Mouse (Mus musculus) limb, embryonic 14.5 days (tissue): ENCODE data around the gene Dnajc2. TPM values are rescaled to one million over a fixed set of nuclear protein-coding genes. Genes with fewer than 3 reads are reported as not detected.
A peak's percentile ranks its signal among the peaks of the same experiment; 100 is the strongest.

Experiments used
- ATAC-seq: fragments of 200-750 bp; cut with Nextera tagmentation; 2 replicates; pipeline ENCODE4 v1.8.0; 2017; ENCODE audit warnings: low read depth, moderate number of reproducible peaks, moderate TSS enrichment; ENCODE audit not compliant: low FRiP score
- DNase-seq: peaks from one replicate; pipeline ENCODE4 v3.0.0-alpha.2; 2015; ENCODE audit warnings: low spot score
- H3K27ac ChIP-seq: fragments of 300-500 bp; sonication (generic); replicated peaks from 2 replicates; pipeline ENCODE4 v1.5.1; 2014; ENCODE audit warnings: low read depth, mild to moderate bottlenecking, low read length, moderate library complexity, mixed read lengths
- H3K27me3 ChIP-seq: fragments of 300-500 bp; sonication (generic); 2 replicates; pipeline ENCODE4 v1.6.1; 2014; ENCODE audit warnings: low read length, mixed read lengths; ENCODE audit not compliant: control insufficient read depth, insufficient read depth
- H3K36me3 ChIP-seq: fragments of 300-500 bp; sonication (generic); 2 replicates; pipeline ENCODE4 v1.6.1; 2014; ENCODE audit warnings: mild to moderate bottlenecking, low read length, moderate library complexity, mixed read lengths; ENCODE audit not compliant: control insufficient read depth, insufficient read depth
- H3K4me1 ChIP-seq: fragments of 300-500 bp; sonication (generic); 2 replicates; pipeline ENCODE4 v1.6.1; 2014; ENCODE audit warnings: antibody characterized with exemption, low read length, mixed read lengths; ENCODE audit not compliant: control insufficient read depth, insufficient read depth
- H3K4me2 ChIP-seq: fragments of 300-500 bp; sonication (generic); replicated peaks from 2 replicates; pipeline ENCODE4 v1.6.1; 2014; ENCODE audit warnings: low read depth, mild to moderate bottlenecking, low read length, moderate library complexity; ENCODE audit not compliant: severe bottlenecking
- H3K4me3 ChIP-seq: fragments of 300-500 bp; sonication (generic); replicated peaks from 2 replicates; pipeline ENCODE4 v1.5.1; 2014; ENCODE audit warnings: low read length
- H3K9ac ChIP-seq: fragments of 300-500 bp; sonication (generic); 2 replicates; pipeline ENCODE4 v1.6.1; 2014; ENCODE audit warnings: mild to moderate bottlenecking, low read depth, low read length, moderate library complexity; ENCODE audit not compliant: severe bottlenecking
- H3K9me3 ChIP-seq: fragments of 300-500 bp; sonication (generic); 2 replicates; pipeline ENCODE4 v1.6.1; 2016; ENCODE audit warnings: low read length; ENCODE audit not compliant: control insufficient read depth
- POLR2A ChIP-seq: fragments of 200-500 bp; IDR thresholded peaks from 2 replicates; pipeline ENCODE4 v1.8.0; 2012; ENCODE audit warnings: inconsistent platforms, mild to moderate bottlenecking, moderate library complexity, borderline replicate concordance; ENCODE audit not compliant: insufficient read depth, insufficient read length; ENCODE audit errors: extremely low read depth
- WGBS: fragments of 180-500 bp; shearing (Covaris S2); extraction: QIAGEN DNeasy Blood & Tissue Kit; methylation state at CpG from one replicate; pipeline ENCODE4 v1.1.7; 2014; 5-methylcytosine and 5-hydroxymethylcytosine counted together
- polyA plus RNA-seq, 2 experiments: library from polyadenylated mRNA; depleted of rRNA in 1 of 2; stranded (reverse) in 1 of 2; unstranded in 1 of 2; fragments of >200 nt; fragmentation: Nextera tagmentation in 1 of 2; extraction: Ambion mirVana in 1 of 2; gene quantifications; 2 replicates each; pipeline versions ENCODE4 v1.2.1 to v1.2.3; 2012 to 2014

Gene Dnajc2
- 12.4 and 25.4 TPM in 2 replicates for polyA plus RNA-seq (2012; rRNA removed)
- polyA plus RNA-seq (2014; fragmentation: Nextera tagmentation; extraction: Ambion mirVana): 60.2 and 61.1 TPM in 2 replicates

DNA sequence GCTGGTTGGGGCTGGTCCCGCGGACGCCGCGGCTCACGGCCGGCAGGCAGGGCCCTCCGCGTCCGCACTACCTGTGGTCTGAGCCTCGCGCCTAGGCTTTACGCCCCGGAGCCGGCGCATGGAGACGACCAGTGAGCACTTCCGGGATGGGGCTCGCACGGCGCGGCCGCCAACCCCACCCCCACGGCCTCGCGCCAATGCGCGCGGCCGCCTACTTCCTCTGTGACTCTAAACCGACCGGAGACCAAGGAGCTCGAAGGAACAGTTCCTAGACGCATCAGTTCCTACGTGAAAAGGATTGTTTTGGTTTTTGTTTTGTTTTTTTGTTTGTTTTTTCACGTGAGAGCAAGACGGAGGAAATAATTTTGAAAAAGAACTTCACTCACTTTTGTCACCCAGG lies at the start of gene Dnajc2, which contains the start of gene Psmc2:
Gene Dnajc2, minus strand, starts transcription at position 199 of the 400 bp plus-strand sequence.
Gene Psmc2, plus strand, starts transcription at position 231 of the 400 bp plus-strand sequence.
- H3K9ac ChIP-seq: peak within 1 kb of the TSS; percentile 72
- DNase-seq: peak; percentile 92
- H3K4me2 ChIP-seq: peak within 1 kb of the TSS; percentile 87
- ATAC-seq: peak; percentile 94
- peaks cover 11% of the 10 kb centered on the region; the same call in 1 of the 2 replicates for H3K4me1 ChIP-seq
- H3K27ac ChIP-seq: peak within 1 kb of the TSS; percentile 41; the same call in 1 of the 2 replicates
- H3K9me3 ChIP-seq: no peaks in the 10 kb centered on the region
- TF ChIP-seq POLR2A: no peak
- H3K36me3 ChIP-seq: peaks cover 32% of the 10 kb centered on the region
- under 1% methylated on average over 32 of the region's 37 CpGs for WGBS
- H3K27me3 ChIP-seq: no peaks in the 10 kb centered on the region
- H3K4me3 ChIP-seq: peak within 1 kb of the TSS; percentile 97

DNA sequence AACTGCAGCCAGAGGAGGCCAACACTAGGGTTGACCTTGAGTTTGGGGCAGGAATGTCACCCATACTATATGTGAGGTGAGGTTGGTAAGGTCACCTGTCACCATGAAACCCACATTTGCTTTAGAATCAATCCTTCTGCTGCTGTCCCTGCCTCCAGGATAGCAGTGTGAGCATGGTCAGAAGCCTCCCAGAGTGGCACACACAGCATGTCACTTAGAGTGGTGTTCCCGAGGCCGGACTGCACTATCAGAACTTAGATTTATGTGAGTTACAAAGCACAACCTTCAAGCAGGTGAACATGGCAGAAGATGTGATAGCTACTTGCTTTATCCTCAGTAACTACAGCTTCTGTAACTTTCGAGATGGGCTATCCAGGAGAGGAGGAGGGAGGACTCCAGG lies 46.7 kb upstream of the Dnajc2 start:
- H3K4me2 ChIP-seq: no peak overlapping the region
- no peaks in the 10 kb centered on the region for H3K36me3 ChIP-seq
- H3K9ac ChIP-seq: no peak overlapping the region
- H3K27me3 ChIP-seq: no peaks in the 10 kb centered on the region
- WGBS: 78% methylated on average over 3 of the region's 3 CpGs
- H3K27ac ChIP-seq: no peak overlapping the region
- no peak for TF ChIP-seq POLR2A
- H3K4me1 ChIP-seq: no peaks in the 10 kb centered on the region
- no peak overlapping the region for H3K4me3 ChIP-seq
- no peaks in the 10 kb centered on the region for H3K9me3 ChIP-seq
- DNase-seq (no peak), ATAC-seq (no peak)

DNA sequence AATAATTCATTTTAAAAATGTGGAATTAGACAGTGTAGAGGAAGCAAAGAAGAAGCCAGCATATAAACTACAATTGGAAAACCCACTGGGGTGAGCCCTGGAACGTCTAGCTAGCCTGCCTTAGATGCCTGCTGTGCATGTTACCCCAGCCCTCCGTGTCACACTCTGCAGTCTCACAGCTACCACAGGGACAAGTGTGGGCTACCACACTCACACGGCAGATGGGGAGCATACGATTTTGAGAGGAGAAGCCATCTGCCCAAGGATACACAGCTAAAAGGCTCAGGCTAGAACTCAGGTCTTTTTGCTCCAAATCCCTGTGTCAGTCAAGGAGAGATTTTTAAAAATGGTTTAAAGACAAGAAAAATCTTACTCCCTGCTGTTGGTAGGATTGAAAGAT lies 43.8 kb upstream of the Dnajc2 start:
- Histone ChIP-seq H3K36me3 (no peaks in the 10 kb centered on the region), H3K4me3 (no peak overlapping the region), H3K4me1 (no peaks in the 10 kb centered on the region), H3K27ac (no peak overlapping the region), H3K4me2 (no peak overlapping the region), H3K9ac (no peak overlapping the region), H3K9me3 (no peaks in the 10 kb centered on the region), H3K27me3 (no peaks in the 10 kb centered on the region)
- no peak for DNase-seq
- TF ChIP-seq POLR2A: no peak
- 63% methylated on average over 4 of the region's 4 CpGs for WGBS
- ATAC-seq: no peak

DNA sequence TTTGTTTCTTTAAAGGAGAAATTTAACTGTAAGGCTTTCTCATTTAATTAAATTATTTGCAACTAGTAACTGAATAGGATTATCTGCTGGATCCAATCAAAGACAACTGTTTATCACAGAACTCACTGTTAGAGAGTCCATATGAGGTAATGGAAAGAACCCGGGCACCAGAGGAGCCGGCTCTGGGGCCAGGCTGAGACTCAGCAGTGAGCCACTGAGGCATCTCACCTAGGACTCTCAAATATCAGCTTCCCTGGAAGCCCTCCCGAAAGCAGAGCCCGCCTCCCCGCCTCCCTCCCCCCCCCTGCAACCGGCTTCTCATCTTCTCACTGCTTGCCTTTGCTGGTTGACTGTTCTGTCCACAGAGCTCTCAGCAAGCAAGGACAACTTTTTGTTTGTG lies 42.6 kb upstream of the Dnajc2 start:
- Histone ChIP-seq H3K27ac (no peak overlapping the region), H3K9me3 (no peaks in the 10 kb centered on the region), H3K27me3 (no peaks in the 10 kb centered on the region), H3K4me3 (no peak overlapping the region), H3K9ac (no peak overlapping the region), H3K4me2 (no peak overlapping the region), H3K4me1 (no peaks in the 10 kb centered on the region), H3K36me3 (no peaks in the 10 kb centered on the region)
- no peak for ATAC-seq
- DNase-seq: no peak
- WGBS: 24% methylated on average over 6 of the region's 6 CpGs
- TF ChIP-seq POLR2A: no peak

DNA sequence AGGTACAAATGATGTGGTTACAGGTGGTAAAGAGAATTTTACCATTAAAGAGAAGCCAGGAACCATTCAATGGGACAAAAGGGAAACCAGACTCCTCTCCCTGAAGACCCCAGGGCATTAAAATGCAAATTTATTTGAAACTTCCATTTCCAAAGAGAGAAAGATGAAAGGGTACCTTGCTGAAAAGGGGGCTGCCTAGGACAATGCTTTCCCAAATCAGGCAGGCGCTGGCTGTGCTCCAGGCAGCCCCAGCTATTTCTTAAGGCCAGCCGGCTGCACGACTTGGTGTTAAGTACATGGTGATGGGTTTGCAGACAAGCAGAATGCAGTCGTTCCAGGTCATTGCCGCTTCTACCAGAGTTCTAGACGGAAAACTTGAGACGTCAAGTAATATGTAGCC lies 41.3 kb upstream of the Dnajc2 start:
- Histone ChIP-seq H3K27ac (no peak overlapping the region), H3K9me3 (no peaks in the 10 kb centered on the region), H3K4me2 (no peak overlapping the region), H3K27me3 (no peaks in the 10 kb centered on the region), H3K4me1 (no peaks in the 10 kb centered on the region), H3K4me3 (no peak overlapping the region), H3K9ac (no peak overlapping the region), H3K36me3 (no peaks in the 10 kb centered on the region)
- WGBS: 42% methylated on average over 7 of the region's 7 CpGs
- TF ChIP-seq POLR2A: no peak
- ATAC-seq: no peak
- no peak for DNase-seq

DNA sequence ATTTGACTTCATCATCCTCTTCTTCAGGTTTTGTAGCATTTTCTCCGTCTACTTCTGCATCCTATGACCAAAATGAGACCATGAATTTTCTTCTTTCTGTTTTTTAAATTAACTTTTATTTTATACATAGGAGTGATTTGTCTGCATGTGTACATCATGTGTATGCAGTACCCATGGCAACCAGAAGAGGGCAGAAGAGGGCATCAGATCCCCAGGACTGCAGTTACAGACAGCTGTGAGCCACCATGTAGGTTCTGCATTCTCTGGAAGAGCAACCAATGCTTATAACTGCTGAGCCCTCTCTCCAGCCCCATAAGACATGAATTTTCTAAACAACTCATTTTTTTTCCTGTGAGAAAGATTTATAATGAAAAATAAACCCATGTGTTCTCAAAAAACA lies 28.9 kb upstream of the Dnajc2 start:
- H3K27me3 ChIP-seq: no peaks in the 10 kb centered on the region
- no peak overlapping the region for H3K9ac ChIP-seq
- no peaks in the 10 kb centered on the region for H3K4me1 ChIP-seq
- H3K4me2 ChIP-seq: no peak overlapping the region
- DNase-seq: no peak
- no peaks in the 10 kb centered on the region for H3K9me3 ChIP-seq
- no peak overlapping the region for H3K27ac ChIP-seq
- no peak for ATAC-seq
- WGBS: 61% methylated on average over 1 of the region's 1 CpGs
- H3K4me3 ChIP-seq: no peak overlapping the region
- no peaks in the 10 kb centered on the region for H3K36me3 ChIP-seq
- no peak for TF ChIP-seq POLR2A
